Mouse (Mus musculus) cerebellum, adult 9-11 months (tissue): Measurements from ENCODE around the gene Mitd1.

Source experiments
- DNase-seq: peaks from one replicate; pipeline ENCODE4 v3.0.0; 2022

The Mitd1 gene

DNA sequence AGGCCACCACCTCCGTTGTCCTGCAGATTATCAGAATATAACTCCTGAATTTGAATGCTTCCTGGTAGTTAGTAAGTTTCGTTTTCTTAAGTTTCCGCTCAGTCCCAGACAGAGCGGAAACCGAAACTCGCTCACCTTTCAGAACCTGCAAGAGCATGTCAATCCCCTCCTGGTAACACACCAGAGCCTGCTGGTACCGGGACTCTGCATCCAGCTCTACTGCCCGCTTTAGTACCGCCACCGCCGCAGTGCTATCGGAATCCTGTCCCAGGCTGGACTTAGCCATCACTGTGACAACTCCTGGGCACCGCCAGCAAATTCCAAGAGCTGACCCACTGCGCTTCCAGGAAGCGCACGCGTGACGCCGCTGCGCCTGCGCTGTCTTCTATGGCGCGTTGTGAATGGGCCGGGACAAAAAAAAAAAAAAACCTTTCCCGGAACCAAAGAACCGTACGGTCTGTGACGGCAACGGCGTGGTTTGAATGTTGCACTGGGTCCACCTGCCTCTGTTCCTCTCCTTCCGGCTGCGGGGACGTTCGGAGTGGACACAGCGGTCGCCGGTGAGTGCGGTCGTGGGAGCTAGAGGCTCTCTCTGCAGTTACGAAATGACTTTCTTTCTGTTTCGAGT lies at the start of gene Mitd1, which contains the start of gene Mrpl30:
Gene Mitd1, minus strand, starts transcription at position 387 of the 628 bp plus-strand sequence.
Gene Mrpl30, plus strand, starts transcription at position 453 of the 628 bp plus-strand sequence.
- peak; percentile 91 for DNase-seq

DNA sequence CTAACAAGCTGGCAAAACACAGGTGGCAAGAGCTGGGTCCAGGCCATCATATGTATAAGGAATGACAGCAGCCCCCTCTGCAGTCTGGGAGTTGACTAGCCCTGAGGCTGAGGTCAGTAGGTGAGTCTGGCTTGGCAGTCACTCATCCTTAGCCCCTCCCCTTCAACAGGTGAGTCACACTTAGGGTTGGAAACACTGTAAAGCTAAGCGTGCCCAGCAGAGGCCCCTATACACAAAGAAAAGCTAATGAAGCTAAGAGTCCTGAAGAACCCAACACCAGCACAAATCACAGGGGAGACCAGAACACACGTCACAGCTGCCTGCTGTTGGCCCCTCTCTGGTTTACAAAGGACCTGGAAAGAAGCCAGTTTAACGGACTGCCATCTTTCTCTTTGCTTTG lies 41.6 kb upstream of the Mitd1 start:
- DNase-seq, result peak; percentile 2

DNA sequence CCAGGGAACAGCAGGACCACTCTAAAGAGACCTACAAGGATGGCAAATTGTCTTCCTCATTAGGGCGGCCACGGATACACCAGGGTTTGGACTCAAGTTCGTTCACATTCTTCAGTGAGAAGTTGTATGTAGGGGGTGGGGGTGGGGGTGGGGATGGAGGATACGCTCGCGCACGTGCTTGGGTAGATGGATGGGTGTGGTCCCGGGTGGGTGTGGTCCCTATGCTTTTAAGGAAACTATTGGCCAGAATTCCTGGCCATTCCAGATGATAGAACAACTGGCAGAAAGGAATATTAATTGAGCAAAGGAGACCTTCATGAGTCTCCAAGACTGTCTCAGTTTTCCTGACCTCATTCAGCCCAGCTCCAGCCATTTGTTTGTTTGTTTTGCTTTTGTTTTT lies 35.8 kb upstream of the Mitd1 start:
- no peak for DNase-seq

GRCm38 (mm10) chr1:37922536-37922935 lies 32.3 kb upstream of the Mitd1 start:
- peak; percentile 44 for DNase-seq

- DNase-seq, result no peak
Measured at GRCm38 (mm10) chr1:37918096-37918495, 27.9 kb upstream of the Mitd1 start.

DNA sequence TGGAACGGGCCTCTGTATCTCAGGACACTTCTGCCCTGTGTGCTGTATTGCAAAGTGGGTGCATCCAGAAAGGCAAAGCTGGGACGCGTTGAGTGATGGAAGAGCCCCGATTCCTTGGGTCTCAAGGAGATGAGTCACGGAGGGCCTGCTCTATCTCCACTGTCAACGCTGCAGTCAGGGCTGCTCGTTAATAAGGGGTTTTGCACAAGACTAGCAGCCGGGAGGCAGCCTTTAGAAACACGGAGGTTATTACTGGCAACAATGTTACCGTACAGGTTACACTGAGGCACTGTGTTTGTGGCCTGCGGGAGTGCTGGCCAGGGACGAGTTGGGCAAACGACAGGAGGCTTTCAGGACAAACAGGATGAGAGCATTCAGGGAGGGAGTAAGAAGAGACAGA lies 27.5 kb upstream of the Mitd1 start:
- DNase-seq, result no peak

DNA sequence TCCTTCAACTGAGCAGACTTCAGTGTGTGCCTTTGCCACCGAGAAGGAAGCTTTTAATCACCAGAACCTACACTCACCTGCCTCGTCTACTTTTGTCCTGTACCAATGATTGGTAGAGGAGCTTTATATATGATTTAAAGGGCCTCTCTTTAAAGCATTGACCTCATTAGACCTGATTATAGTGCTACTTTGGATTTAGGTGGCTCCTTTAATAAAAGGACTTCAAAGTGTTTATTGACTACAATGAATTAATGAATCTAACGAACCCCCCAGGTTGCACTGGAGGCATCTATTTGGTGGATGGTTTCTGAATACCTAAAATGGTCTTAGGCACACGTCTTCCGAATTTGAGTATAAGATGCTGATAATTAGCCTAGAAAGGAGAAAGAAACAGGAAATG lies 26.2 kb upstream of the Mitd1 start, which contains the start of gene Lyg2:
Gene Lyg2, minus strand, starts transcription at position 101 of the 400 bp plus-strand sequence.
- no peak for DNase-seq

- no peak for DNase-seq
Measured at GRCm38 (mm10) chr1:37912751-37913150, 22.5 kb upstream of the Mitd1 start.

DNA sequence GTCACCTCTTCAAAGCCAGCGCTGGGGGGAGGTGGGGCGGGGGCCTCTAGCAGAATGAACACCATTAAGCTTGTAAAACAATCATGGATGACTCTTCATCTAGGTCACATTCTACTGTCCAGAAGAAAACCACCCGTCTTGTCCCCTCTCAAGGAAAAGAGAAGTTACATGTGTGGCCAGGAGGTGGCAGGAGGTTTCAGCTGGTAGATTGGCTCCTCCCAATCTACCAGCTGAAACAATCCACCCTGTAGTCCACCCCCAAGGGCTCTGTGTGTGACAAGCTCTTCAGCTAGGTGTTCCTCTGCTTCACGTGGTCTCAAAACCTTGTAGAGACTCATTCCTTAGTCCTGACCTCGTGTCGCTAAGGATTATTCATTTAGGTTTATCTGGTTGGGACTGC lies 13.0 kb upstream of the Mitd1 start:
- DNase-seq, result no peak

DNA sequence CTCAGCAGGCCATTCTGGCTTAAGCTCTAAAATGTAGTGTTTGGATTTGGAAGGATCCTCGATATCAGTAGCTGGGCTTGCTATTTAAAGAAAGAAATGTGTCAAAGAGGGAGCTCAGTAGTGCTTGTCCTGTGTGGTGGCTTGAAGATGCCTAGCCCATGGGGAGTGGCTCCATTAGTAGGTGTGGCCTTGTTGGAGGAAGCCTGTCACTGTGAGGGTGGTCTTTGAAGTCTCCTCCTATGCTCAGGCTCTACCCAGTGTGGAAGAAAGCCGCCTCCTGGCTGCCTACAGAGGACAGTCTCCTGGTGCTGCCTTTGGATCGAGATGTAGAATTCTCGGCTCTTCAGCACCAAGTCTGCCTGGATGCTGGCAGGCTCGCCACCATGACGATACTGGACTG lies 10.1 kb upstream of the Mitd1 start:
- DNase-seq, result no peak

- no peak for DNase-seq
Measured at GRCm38 (mm10) chr1:37899816-37900215, 9.6 kb upstream of the Mitd1 start.

- no peak for DNase-seq
Measured at GRCm38 (mm10) chr1:37894606-37895005, 4.4 kb upstream of the Mitd1 start.

DNA sequence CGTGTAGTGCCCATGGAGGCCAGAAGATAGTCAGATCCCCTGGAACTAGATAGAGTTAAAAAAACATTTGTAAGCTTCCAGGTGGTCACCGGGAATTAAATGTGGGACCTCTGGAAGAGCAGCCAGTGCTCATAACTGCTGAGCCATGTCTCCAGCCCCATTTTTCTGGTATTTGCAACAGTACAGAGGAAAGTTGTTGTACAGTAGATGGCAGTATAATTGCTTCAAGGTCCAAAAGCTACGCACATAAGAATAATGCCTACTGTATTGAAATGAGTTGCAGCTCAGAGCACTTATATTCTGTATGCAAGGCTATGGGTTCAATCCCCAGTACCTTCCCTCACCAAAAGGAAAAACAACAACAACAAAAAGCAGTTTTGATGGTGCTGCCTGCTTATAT lies 1.2 kb upstream of the Mitd1 start:
- no peak for DNase-seq

DNA sequence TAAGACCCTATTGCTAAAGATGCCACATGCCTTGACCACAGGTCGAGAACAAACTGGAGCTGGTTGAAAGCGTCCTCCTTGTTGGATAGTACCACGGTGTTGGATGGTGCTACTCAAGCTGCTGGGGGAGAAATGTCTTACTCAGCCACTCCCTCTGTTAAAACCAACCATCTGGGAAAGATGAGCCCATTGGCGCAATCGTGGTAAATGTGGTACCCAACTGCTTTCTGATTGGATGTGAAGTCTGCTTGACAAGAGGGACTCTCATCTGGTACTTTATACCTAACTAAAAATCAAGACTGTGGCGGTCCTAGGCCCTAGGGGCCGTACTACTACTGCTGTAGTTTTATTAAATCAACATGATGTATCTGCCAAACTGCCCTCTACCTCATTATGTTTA lies 1.0 kb downstream of the Mitd1 start:
- no peak for DNase-seq

GRCm38 (mm10) chr1:37884451-37884850 lies 5.8 kb downstream of the Mitd1 start:
- DNase-seq, result no peak

DNA sequence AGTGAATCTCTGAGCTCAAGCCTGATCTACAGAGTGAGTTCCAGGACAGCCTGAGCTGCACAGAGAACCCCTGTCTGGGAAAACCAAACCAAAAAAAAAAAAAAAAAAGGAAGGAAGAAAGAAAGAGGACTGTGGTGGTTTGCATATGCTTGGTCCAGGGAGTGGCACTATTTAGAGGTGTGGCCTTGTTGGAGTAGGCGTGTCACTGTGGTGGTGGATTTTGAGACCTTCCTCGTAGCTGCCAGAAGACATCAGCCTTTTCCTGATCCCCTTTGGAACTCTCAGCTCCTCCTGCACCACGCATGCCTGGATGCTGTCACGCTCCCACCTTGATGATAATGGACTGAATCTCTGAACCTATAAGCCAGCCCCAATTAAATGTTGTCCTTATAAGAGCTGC lies 6.8 kb downstream of the Mitd1 start:
- no peak for DNase-seq

DNA sequence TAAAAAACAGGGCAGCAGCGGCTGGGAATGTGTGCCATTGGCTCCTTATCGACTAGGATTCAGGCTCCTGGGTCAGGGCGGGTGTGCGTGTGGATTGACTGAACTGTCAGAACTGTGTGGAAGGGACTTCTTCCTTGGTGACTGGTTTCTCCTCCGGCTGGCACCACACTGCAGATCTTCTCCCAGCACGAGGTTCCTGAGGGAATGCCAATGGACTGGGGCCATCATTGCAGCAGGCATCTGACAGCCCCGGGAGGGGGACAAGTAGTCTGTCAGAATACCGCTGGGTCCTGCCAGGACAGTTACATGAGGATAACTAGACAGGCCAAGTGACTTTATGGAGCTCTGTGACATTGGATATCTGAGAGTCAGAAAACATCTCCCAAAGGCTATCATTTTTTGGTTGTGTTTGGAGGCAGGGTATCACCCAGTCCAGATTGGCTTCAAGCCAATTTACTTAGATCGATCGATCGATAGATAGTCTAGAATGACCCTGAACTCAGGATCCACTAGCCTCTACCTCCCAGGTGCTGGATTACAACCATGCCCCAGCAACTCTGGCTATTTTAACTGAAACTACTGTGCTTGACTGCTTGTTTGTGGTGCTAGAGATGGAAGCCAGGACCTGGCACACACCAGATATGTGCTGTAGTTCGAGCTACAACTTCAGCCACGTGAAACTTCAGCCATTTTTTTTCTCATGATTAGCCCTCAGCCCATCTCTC lies 12.3 kb downstream of the Mitd1 start:
- DNase-seq, result no peak

GRCm38 (mm10) chr1:37873157-37873556 lies 17.1 kb downstream of the Mitd1 start:
- no peak for DNase-seq

GRCm38 (mm10) chr1:37872131-37873067 lies 17.8 kb downstream of the Mitd1 start:
- peak; percentile 83 for DNase-seq

- DNase-seq, result peak; percentile 59
Measured at GRCm38 (mm10) chr1:37871704-37872103, 18.5 kb downstream of the Mitd1 start, which contains the start of gene Lipt1. Gene Lipt1 (plus strand): TSS chr1:37871738.

DNA sequence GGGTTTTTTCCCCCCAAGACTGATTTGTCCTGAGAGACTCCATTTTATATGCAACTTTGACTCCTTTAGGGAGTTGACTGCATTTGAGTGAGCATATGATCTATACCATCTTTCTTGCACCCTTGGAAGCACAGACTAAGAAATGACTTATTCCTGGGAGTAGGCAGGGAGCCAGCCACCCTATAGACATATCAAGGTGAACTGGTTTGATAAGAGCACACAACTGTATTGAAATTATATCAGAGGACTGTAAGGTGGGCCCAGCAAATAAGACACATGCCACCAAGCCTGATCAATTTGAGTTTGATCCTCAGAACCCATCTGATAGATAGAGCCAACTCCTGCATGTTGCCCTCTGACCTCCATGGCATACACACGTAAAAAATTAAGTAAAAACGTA lies 20.8 kb downstream of the Mitd1 start:
- DNase-seq, result no peak

DNA sequence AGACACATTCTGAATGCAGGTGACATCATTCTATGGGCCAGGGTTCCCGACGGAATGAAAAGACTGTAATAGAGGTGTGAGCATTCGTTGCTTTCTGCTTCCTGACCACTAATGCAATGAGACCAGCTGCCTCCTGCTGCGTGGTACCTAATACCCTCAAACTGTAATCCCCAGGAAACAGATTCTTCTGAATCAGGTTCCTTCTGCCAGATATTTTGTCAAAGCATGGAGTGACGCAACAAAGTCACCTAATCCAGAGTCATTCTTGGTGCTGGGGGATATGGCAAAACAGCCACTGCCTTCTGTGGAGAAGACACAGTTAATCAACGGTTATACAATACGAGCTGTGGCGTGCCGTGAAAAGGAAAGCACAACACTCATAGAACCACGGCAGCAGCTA lies 21.6 kb downstream of the Mitd1 start:
- no peak for DNase-seq

GRCm38 (mm10) chr1:37867684-37868322 lies 22.4 kb downstream of the Mitd1 start:
- no peak for DNase-seq
